Mouse (Mus musculus) liver, adult 2 months (tissue): ENCODE measurements around the gene Herc6.

ENCODE experiments used
- CTCF ChIP-seq: fragments of 200-500 bp; IDR thresholded peaks from 2 replicates; pipeline ENCODE4 v1.5.1; 2011; ENCODE audit warnings: low read depth, low read length, control low read depth
- POLR2A ChIP-seq: fragments of 200-500 bp; IDR thresholded peaks from 2 replicates; pipeline ENCODE4 v1.6.1; 2011; ENCODE audit warnings: low read length, control low read depth; ENCODE audit not compliant: insufficient read depth; ENCODE audit errors: extremely low read depth

DNA sequence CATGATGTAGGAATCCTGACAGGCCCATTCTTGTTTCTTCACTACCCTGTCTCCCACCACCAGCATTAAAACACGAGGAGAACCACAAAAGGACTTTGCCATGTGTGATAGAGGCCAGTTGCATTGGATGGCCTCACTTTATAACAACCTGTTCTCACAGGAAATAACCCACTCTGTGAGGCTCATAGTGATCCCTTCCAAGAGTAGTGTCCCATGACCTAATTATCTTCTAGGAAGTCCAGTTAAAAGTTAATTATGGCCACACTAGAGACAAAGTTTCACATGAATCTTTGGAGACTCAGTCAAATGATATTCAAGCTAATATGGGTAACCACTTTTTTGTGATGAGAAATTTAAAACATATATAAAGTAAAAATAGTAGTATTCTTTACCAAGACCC, 66.5 kb downstream of the Herc6 start:
- TF ChIP-seq CTCF (no peak), POLR2A (no peak)
